Mouse (Mus musculus) mesoderm, embryonic 11.5 days (tissue): ENCODE data around the gene 3110082J24Rik.

ENCODE experiments used
- DNase-seq: peaks from one replicate; pipeline ENCODE4 v3.0.0-alpha.2; 2012; ENCODE audit warnings: low read depth, low spot score

Gene 3110082J24Rik

GRCm38 (mm10) chr5:30105668-30106300 lies at the start of gene 3110082J24Rik:
3110082J24Rik (minus strand) TSS chr5:30106086.
- no peak for DNase-seq

- DNase-seq, result no peak
Measured at GRCm38 (mm10) chr5:30155395-30155792, 49.5 kb upstream of the 3110082J24Rik start.

GRCm38 (mm10) chr5:30154474-30155394 lies 48.8 kb upstream of the 3110082J24Rik start, which contains the start of the genes Hadha and Hadhb:
Hadha (minus strand) TSS chr5:30155162.
Hadhb (plus strand) TSS chr5:30155248.
- peak; percentile 89 for DNase-seq

- peak; percentile 47 for DNase-seq
Measured at GRCm38 (mm10) chr5:30154013-30154412, 48.1 kb upstream of the 3110082J24Rik start.

- no peak for DNase-seq
Measured at GRCm38 (mm10) chr5:30153222-30153621, 47.3 kb upstream of the 3110082J24Rik start.

- DNase-seq, result no peak
Measured at GRCm38 (mm10) chr5:30152413-30152812, 46.5 kb upstream of the 3110082J24Rik start.

- no peak for DNase-seq
Measured at GRCm38 (mm10) chr5:30152007-30152406, 46.1 kb upstream of the 3110082J24Rik start.

- DNase-seq, result no peak
Measured at GRCm38 (mm10) chr5:30148133-30148920, 42.4 kb upstream of the 3110082J24Rik start.

- DNase-seq, result no peak
Measured at GRCm38 (mm10) chr5:30146526-30146925, 40.6 kb upstream of the 3110082J24Rik start.

GRCm38 (mm10) chr5:30138193-30138592 lies 32.3 kb upstream of the 3110082J24Rik start:
- no peak for DNase-seq

- no peak for DNase-seq
Measured at GRCm38 (mm10) chr5:30137271-30137670, 31.4 kb upstream of the 3110082J24Rik start.

- DNase-seq, result no peak
Measured at GRCm38 (mm10) chr5:30135711-30136231, 29.9 kb upstream of the 3110082J24Rik start.

- DNase-seq, result no peak
Measured at GRCm38 (mm10) chr5:30132173-30132572, 26.3 kb upstream of the 3110082J24Rik start.

GRCm38 (mm10) chr5:30131246-30131645 lies 25.4 kb upstream of the 3110082J24Rik start:
- DNase-seq, result no peak

- DNase-seq, result no peak
Measured at GRCm38 (mm10) chr5:30128680-30129079, 22.8 kb upstream of the 3110082J24Rik start.

GRCm38 (mm10) chr5:30127921-30128597 lies 22.2 kb upstream of the 3110082J24Rik start:
- no peak for DNase-seq

- DNase-seq, result no peak
Measured at GRCm38 (mm10) chr5:30126756-30127155, 20.9 kb upstream of the 3110082J24Rik start.

- peak; percentile 71 for DNase-seq
Measured at GRCm38 (mm10) chr5:30125587-30125986, 19.7 kb upstream of the 3110082J24Rik start.

- no peak for DNase-seq
Measured at GRCm38 (mm10) chr5:30122481-30122880, 16.6 kb upstream of the 3110082J24Rik start.

- no peak for DNase-seq
Measured at GRCm38 (mm10) chr5:30120106-30120505, 14.2 kb upstream of the 3110082J24Rik start.

GRCm38 (mm10) chr5:30119163-30119562 lies 13.3 kb upstream of the 3110082J24Rik start:
- DNase-seq, result no peak
